Mouse (Mus musculus): Measurements from ENCODE around the gene Arhgap9.

Arhgap9 gene

DNA sequence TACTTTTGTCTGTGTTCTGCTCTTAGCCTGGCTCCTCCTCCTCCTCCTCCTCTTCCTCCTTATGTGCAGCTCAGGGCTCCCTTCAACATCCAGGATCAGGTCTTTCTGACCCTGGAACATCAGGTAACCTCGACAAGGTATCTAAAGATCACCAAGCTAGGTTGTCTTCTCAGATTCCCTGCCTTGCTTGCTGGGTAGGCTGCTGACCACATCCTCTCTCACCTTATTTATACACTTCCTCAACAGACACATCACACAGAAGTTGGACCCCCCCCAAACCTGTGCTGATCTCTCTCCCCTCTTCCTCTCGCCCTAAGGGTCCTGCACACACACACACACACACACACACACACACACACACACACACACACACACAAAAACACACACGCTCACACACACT lies at the start of gene Arhgap9:
Arhgap9 (plus strand) TSS at position 344 of the 400 bp plus-strand sequence.
- DNase-seq (ENCODE audit: low spot score in 2 of 2) = no peak

DNA sequence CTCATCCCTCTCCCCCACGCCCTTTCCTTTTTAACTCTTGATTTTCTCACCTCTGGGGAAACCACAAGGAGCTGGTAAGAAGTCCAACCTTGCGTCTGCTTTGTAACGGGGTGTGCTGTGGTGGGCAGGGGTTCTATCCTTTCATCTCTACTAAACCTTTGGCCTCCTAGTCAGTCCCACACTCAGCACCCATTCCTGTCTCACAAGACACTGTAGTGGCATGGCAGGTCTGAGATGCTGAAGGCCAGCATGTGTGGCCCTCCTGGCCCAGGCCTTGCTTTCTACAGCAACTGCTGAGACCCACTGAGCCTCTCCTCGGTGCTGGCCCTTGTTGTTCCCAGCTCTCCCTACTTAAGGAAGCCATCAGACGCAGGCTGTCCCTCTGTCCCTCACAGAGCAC lies 49.4 kb upstream of the Arhgap9 start:
- DNase-seq (ENCODE audit: low spot score in 2 of 2) = no peak

- DNase-seq (ENCODE audit: low spot score in 2 of 2) = no peak
These were observed 47.3 kb upstream of the Arhgap9 start for GRCm38 (mm10) chr10:127274261-127275022.

- DNase-seq (ENCODE audit: low spot score in 2 of 2) = no peak
These were observed 42.0 kb upstream of the Arhgap9 start for GRCm38 (mm10) chr10:127279730-127280129.

DNA sequence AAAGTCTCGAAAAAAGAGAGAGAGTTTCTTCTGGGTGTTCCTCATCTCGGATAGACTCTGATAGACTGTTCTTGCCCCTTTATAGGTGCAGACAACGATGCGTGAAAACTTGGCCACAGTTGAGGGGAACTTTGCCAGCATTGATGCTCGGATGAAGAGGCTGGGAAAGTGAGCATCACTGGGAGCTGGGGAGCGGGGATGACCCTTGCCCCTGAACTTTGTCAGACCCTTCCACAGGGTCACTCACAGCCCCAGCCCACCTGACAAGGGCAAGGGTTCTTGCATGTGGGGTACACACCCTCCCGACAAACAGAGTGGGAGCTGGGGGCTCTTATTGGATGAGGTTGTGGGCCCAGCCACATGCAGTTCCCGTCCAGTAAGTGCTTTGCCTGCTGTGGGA lies 40.4 kb upstream of the Arhgap9 start:
- no peak for DNase-seq (ENCODE audit: low spot score in 2 of 2)

DNA sequence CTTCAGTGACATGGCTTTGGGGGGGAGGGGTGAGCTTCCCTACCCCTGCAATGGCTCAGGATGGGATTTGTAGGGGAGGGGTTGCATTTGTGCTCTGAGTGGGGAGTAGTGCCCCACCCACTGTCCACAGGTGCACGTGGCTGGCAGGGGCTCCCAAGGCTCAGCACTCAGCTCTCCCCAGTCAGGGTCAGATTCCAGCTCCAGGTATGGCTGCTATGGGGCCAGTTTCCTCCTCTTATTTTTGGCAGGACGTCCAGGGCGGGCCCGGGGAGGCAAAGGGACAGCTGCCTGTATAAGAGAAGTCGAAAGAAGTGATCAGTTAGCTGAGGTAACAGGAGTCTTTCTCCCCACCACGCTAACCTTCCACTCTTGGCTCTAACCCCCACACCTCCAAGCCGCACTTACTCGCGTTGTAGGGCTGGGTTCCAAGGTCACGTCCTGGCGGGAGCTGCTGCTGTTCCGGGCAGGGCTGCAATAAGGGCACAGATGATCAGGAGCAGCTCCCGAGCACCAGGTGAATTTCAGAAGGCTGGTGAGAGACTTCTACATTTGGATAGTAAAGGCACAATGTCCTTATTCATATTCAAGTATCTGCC lies 39.0 kb upstream of the Arhgap9 start:
- DNase-seq (ENCODE audit: low spot score in 2 of 2) = no peak

DNA sequence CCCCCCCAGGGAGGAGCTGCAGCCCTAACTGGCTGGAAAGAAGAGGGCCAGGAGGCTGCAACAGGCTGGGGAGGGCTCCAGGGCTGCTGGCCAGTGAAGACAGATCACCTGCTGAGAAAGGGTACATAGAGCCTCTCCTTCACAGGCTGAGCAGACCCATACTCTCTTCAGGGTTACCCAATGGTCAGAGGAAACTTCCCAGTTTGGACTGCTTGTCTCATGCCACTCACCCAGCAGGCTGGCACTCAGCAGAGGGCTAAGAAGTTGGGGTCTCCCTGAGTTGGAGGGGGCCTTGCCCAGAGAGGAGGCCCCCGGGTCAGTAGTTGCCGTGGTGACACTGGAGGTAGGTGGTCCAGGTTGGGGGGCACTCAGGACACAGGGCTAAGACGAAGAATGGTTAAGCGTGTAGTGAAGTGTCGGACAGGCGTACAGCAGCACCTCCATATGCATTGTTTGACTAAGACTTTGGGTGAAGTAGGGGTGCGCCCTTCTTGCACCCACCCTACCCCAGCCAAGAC lies 37.6 kb upstream of the Arhgap9 start:
- DNase-seq (ENCODE audit: low spot score in 2 of 2) = no peak

- DNase-seq (ENCODE audit: low spot score in 2 of 2) = no peak
These were observed 36.9 kb upstream of the Arhgap9 start for GRCm38 (mm10) chr10:127284724-127285500.

DNA sequence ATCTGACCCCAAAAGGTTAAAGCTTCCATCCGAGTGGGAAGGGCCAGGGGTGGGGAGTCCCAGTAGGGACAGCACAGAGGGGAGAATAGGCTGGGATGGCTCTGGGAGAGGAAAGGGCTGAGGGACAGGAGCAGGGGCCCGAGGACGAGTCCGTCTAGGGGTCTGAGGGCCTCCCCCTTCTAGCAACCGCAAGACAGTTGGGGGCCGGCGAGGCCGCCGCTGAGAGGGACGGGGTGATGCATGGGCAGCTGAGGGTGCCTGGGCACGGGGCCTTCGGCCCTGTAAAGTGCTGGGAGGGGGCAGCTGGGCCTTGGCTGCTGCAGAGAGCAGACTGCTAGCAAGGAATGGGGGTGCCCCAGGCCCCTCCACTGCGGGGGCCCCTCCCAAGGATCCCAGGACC lies 36.1 kb upstream of the Arhgap9 start:
- DNase-seq (ENCODE audit: low spot score in 2 of 2) = no peak

DNA sequence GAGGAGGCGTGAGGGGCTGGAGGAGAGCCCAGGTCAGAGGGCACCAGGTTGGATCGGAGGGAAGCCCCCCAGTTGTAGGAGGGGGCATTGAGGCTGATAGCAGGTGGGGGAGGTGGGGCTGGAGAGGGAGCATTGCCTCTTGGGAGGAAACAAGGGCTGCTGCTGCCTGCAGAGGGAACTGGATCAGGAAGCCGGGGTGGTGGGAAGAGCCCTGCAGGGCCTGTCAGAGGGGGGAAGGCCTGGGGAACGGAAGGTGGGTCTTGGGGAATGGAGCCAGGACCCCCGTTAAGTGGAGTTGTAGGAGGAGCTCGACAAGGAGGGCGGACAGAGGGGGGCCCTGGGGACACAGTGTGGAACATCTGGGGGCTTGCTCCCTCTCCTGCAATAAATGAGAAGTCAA lies 35.6 kb upstream of the Arhgap9 start:
- no peak for DNase-seq (ENCODE audit: low spot score in 2 of 2)

GRCm38 (mm10) chr10:127286730-127287129 lies 35.0 kb upstream of the Arhgap9 start:
- DNase-seq (ENCODE audit: low spot score in 2 of 2) = no peak

- no peak for DNase-seq (ENCODE audit: low spot score in 2 of 2)
These were observed 34.4 kb upstream of the Arhgap9 start for GRCm38 (mm10) chr10:127287271-127287935.

- no peak for DNase-seq (ENCODE audit: low spot score in 2 of 2)
These were observed 33.8 kb upstream of the Arhgap9 start for GRCm38 (mm10) chr10:127287936-127288293.

- peak; percentile 26 to 40 for DNase-seq (ENCODE audit: low spot score in 2 of 2)
These were observed 33.4 kb upstream of the Arhgap9 start for GRCm38 (mm10) chr10:127288328-127288799.

DNA sequence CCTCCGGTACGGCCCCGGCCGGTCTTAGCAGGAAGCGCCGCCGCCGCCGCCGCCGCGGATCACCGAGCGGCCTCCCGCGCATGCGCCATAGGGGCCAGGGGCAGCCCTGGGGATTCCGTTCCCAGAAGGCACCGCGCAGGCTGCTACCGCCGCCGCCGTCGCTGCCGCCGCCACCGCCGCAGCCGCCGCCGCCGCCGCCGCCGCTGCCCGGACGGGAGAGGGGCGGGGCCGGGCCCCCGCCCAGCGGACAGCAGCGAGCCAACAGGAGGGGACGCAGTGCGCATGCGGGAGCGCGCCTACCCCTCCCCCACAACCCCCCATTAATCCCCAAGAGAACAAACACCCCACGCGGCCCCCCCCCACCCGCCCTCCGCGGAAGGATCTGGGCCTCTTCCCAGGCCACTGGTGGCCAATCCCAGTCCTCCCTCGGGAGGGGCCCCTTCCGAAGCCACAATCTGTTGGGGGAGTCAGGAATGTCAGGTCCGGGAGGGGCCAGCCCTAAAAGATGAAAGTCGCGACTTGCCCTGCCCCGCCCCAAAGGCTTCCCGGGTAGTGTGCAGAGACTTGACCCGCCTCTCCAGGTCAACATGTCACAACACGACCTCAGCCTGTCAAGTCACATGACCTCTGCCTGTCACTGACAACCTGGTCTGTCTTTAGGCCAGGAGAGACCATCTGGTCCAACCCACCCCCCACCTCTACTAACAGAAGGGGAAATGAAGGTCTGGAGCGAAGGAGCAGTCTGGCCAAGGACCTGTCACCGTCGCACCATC lies 32.8 kb upstream of the Arhgap9 start, which contains the start of gene Mbd6:
Mbd6 (minus strand) TSS at position 219 of the 773 bp plus-strand sequence.
- peak; percentile 76 to 84 for DNase-seq (ENCODE audit: low spot score in 2 of 2)

DNA sequence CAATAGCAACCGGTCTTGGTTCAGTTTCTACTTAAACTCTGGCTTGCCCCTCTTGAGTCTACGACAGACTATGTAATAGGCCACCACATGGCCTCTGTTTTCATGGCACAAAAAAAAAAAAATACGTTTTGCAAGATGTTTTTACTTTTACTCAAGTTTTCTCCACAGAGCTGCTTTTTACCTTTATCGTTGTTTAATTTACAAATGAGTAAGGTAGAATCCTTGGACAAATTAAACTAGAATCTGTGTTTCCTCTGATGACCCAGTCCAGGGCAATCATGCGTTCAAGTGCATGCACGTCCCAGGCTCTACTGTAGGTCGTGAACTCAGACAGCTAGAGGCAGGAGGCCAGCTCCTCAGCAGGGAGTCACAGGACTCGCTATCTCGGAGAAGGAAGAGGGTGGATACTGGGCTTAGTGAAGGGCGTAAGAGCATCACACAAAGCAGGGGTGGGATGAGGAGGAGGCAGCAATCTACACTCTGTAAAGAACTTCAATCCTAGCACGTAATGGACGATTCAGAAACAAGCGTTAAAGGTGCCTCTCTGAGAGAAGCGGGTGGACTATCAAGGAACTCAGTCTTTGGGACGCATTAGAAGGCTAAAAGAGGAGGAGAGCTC lies 32.1 kb upstream of the Arhgap9 start:
- peak; percentile 35 to 54 for DNase-seq (ENCODE audit: low spot score in 2 of 2)

GRCm38 (mm10) chr10:127290307-127290929 lies 31.3 kb upstream of the Arhgap9 start:
- DNase-seq (ENCODE audit: low spot score in 2 of 2) = peak; percentile 100

DNA sequence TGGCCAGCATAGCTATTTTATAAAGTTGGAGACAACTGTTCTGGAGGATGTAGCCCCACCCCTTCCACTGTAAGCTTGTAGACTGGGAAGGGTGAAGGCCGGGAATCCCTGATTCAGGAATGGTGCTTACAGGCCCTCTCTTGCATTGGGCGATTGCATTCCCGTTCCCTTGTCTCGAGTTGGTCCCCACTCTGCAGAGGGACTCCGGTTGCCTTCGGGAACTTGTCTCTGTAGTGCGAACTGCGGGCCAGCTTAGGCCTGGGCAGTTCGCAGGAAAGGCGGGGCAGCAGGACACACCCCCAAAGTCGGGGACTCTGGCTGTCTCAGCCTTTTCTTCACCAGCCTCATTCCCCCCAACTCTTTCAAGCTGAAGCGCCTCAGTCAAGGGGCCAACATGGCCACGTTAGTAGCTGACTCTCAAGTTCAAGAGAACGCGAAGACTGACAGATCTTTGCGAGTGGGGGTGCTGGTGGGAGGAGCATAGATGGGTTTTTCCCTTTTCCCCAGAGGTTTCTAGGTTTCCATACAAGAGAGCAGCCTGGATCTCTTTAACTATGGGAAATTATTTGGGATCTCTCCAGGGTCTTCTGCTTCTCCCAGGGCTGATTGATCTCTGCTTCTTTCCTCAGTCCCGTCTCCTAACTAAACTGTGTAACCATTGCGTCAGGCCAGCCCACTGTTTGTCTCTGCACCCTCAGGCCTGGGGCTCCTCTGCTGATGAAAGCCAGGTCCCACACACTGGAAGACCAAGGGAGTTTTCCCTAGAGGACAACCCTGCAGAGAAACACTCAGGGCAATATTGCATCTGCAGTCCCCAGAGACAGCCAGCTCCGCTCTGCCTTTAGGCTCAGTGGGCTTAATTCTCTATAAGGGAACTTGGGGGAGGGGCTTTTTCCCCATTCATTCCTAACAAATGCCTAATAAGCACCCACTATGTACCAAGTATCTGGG lies 30.6 kb upstream of the Arhgap9 start:
- no peak for DNase-seq (ENCODE audit: low spot score in 2 of 2)

Measured in right cerebral cortex, adult 2 months (tissue).